Mouse (Mus musculus): ENCODE data around the gene Ralgps1. TPM values are rescaled to one million over a fixed set of nuclear protein-coding genes. Genes with fewer than 3 reads are reported as not detected.

Ralgps1 gene
- total and polyA plus RNA-seq, 3 experiments: 0.89 to 2.6 TPM; not detected in 1

DNA sequence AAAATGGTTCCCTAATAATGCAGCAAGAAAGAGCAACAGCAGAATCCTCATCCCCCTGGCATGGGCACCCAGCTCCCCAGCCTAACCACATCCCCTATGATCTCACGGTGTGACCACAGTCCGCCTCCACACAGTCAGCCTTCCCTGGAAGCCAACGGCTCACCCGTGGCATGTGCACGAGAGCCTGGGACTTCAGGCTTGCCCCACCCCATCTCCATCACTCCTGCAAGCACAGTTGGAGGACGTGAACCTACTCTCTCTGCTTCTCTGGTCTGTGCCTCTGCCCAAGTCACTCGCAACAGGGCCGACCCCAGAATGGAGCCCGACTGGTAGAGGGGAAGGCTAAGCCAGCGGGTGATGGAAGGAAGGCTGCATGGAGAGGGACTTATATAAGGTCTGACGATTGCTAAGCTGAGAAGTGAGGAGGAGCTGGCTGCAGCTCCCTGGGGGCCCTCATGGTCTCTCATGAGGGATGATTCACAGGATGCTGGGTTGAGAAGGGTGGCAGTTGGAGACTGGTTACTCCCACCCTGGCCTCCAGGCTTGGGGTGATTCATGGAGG lies 149.9 kb downstream of the Ralgps1 start:
- H3K4me3 ChIP-seq (ENCODE audit: control insufficient read depth in 1 of 2, insufficient read depth in 1 of 2, low read depth in 2 of 2, low read length in 2 of 2): no peak overlapping the region
- no peak for TF ChIP-seq ZKSCAN1 (IDR thresholded peaks at IDR 0.05; ENCODE audit: low read depth, low read length)
- no peak for TF ChIP-seq MYC (IDR thresholded peaks at IDR 0.05; ENCODE audit: low read depth, low read length)
- no peak for TF ChIP-seq MAFK (IDR thresholded peaks at IDR 0.05; ENCODE audit: borderline replicate concordance, low read depth, low read length)
- no peak for TF ChIP-seq POLR2AphosphoS5 (IDR thresholded peaks at IDR 0.05; ENCODE audit: borderline replicate concordance, low read depth, low read length)
- TF ChIP-seq ELF1 (IDR thresholded peaks at IDR 0.05; ENCODE audit: low read depth, low read length): no peak
- TF ChIP-seq CHD2 (IDR thresholded peaks at IDR 0.05; ENCODE audit: low read length): no peak
- H3K27me3 ChIP-seq (ENCODE audit: control insufficient read depth in 1 of 2, insufficient read depth in 2 of 2, low read length in 2 of 2): no peaks in the 10 kb centered on the region
- H3K9ac ChIP-seq (ENCODE audit: control insufficient read depth, low read depth, low read length, poor library complexity, severe bottlenecking): no peak overlapping the region
- H3K79me2 ChIP-seq (ENCODE audit: control insufficient read depth, insufficient read depth, low read length, poor library complexity): no peaks in the 10 kb centered on the region
- no peaks in the 10 kb centered on the region for H3K36me3 ChIP-seq (ENCODE audit: control insufficient read depth in 1 of 2, insufficient read depth in 2 of 2, low read length in 2 of 2)
- no peaks in the 10 kb centered on the region for H3K4me1 ChIP-seq (ENCODE audit: control insufficient read depth in 1 of 2, insufficient read depth in 2 of 2, low read length in 2 of 2)
- H3K9me3 ChIP-seq (replicated peaks; ENCODE audit: insufficient read depth, low read length): no peaks in the 10 kb centered on the region
- DNase-seq (ENCODE audit: low read depth, low spot score): no peak
- H3K27ac ChIP-seq (ENCODE audit: control insufficient read depth, low read depth, low read length): no peak overlapping the region

DNA sequence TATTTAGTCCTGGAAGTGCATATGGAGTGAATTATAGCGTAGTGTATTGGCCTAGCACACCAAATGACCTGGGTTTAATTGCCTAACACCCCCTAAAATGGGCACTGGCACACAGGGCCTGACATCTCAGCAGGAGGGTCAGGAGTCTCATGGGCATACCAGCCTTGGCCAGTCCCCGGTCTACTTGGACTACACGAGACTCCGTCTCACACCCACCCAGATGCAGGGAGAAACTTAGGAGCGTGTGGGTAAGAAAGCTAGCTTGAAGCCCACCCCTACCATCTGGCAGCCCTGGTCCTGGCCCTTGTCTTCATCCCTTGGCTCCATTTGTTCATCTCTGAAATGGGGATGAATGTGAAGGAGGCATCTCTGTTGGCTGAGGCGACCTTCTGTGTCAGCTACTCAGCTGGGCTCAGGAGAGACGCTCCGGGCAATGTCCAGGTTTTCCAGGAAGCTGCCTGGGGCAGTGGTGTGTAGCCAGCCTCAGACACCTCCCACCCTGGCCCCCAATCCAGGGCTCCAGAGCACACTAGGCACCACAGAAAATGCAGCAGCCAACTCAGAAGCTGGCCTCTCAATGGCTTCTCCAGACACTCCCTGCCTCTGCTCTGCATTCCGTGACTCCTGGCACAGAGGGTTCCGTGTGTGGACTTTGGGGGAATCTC lies 150.5 kb downstream of the Ralgps1 start:
- Histone ChIP-seq H3K4me1 (ENCODE audit: control insufficient read depth in 1 of 2, insufficient read depth in 2 of 2, low read length in 2 of 2) (no peaks in the 10 kb centered on the region), H3K27ac (ENCODE audit: control insufficient read depth, low read depth, low read length) (no peak overlapping the region), H3K9ac (ENCODE audit: control insufficient read depth, low read depth, low read length, poor library complexity, severe bottlenecking) (no peak overlapping the region), H3K27me3 (ENCODE audit: control insufficient read depth in 1 of 2, insufficient read depth in 2 of 2, low read length in 2 of 2) (no peaks in the 10 kb centered on the region), H3K79me2 (ENCODE audit: control insufficient read depth, insufficient read depth, low read length, poor library complexity) (no peaks in the 10 kb centered on the region), H3K9me3 (replicated peaks; ENCODE audit: insufficient read depth, low read length) (no peaks in the 10 kb centered on the region), H3K36me3 (ENCODE audit: control insufficient read depth in 1 of 2, insufficient read depth in 2 of 2, low read length in 2 of 2) (no peaks in the 10 kb centered on the region), H3K4me3 (ENCODE audit: control insufficient read depth in 1 of 2, insufficient read depth in 1 of 2, low read depth in 2 of 2, low read length in 2 of 2) (no peak overlapping the region)
- TF ChIP-seq TCF12 (IDR thresholded peaks at IDR 0.05; ENCODE audit: low read depth, low read length) (no peak), MXI1 (IDR thresholded peaks at IDR 0.05; ENCODE audit: low read depth, low read length) (no peak), GABPA (IDR thresholded peaks at IDR 0.05; ENCODE audit: low read depth, low read length) (no peak), MYB (IDR thresholded peaks at IDR 0.05; ENCODE audit: low read depth, low read length) (no peak), RCOR1 (IDR thresholded peaks at IDR 0.05; ENCODE audit: low read depth, low read length) (no peak), KAT2A (conservative IDR thresholded peaks at IDR 0.05; ENCODE audit: low read depth, low read length) (no peak), ELF1 (IDR thresholded peaks at IDR 0.05; ENCODE audit: low read depth, low read length) (no peak), GATA1 (IDR thresholded peaks at IDR 0.05; ENCODE audit: low read depth, low read length) (no peak), ZC3H11A (IDR thresholded peaks at IDR 0.05; ENCODE audit: low read depth, low read length) (no peak), EP300 (IDR thresholded peaks at IDR 0.05; ENCODE audit: low read depth in 1 of 2, low read length in 2 of 2) (no peak), UBTF (IDR thresholded peaks at IDR 0.05; ENCODE audit: borderline replicate concordance, insufficient read depth, low read depth, low read length) (no peak), USF1 (IDR thresholded peaks at IDR 0.05; ENCODE audit: low read depth, low read length) (no peak)
- DNase-seq (ENCODE audit: low read depth, low spot score): no peak

All from MEL (cell line).